In the genomic region with DNA sequence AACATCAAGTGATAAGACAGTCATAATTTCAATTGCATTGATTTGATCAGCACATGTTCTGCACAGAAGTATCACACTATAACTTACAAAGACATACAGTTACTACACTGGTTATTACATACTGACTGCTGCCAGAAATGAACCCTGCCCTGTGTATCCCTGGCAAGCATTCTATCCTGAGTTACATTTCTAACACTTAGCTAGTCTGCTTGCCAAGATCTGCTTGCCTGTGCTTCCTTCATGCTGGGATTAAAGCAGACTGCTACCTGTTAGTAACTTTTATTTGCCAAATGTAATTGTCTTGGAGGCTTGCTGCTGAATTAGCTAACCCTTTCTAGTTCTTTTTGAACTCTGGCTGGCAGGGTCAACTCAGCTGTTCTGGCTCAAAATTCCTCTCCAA, we compare ENCODE assay signal across 18 mouse cellular contexts. TPM values are rescaled to one million over a fixed set of nuclear protein-coding genes. Genes with fewer than 3 reads are reported as not detected.
"Had no signal": no experiment of that assay in that cellular context is flagged by ENCODE, and none has a peak within 500 bp of the region (broad histone marks: within the 10 kb centered on the region; RNA-seq: fewer than 3 reads in every experiment).

No protein-coding gene starts in this region.

- H3K4me3 ChIP-seq: intestine, embryonic 15.5 days; left cerebral cortex, adult 2 months; limb, embryonic 12.5 days; limb, embryonic 15.5 days; liver, embryonic 12.5 days; liver, embryonic 15.5 days had no signal

- H3K4me2 ChIP-seq: intestine, embryonic 15.5 days; limb, embryonic 12.5 days; limb, embryonic 15.5 days; liver, embryonic 12.5 days; liver, embryonic 15.5 days; midbrain, embryonic 11.5 days had no signal

- H3K4me1 ChIP-seq: intestine, embryonic 15.5 days; limb, embryonic 12.5 days; limb, embryonic 15.5 days; liver, embryonic 12.5 days; liver, embryonic 15.5 days had no signal

- ATAC-seq: intestine, embryonic 15.5 days; liver, embryonic 12.5 days had no signal

- H3K27ac ChIP-seq: intestine, embryonic 15.5 days; kidney, postnatal 0 days; left cerebral cortex, adult 2 months; limb, embryonic 12.5 days; limb, embryonic 15.5 days; liver, embryonic 12.5 days; liver, embryonic 15.5 days had no signal

- H3K27me3 ChIP-seq: intestine, embryonic 15.5 days; limb, embryonic 12.5 days; limb, embryonic 15.5 days; liver, embryonic 12.5 days; liver, embryonic 15.5 days had no signal

- H3K9ac ChIP-seq: intestine, embryonic 15.5 days; limb, embryonic 12.5 days; limb, embryonic 15.5 days; liver, embryonic 12.5 days; liver, embryonic 15.5 days had no signal

- H3K9me3 ChIP-seq: intestine, embryonic 15.5 days; limb, embryonic 12.5 days; limb, embryonic 15.5 days; liver, embryonic 12.5 days; liver, embryonic 15.5 days had no signal

- DNase-seq: layer of hippocampus, postnatal 36 days; left cerebral cortex, postnatal 4 days; lung, adult 2 months; lung, postnatal 14 days; lung, postnatal 4 days; midbrain, embryonic 14.5 days; thymus, adult 2 months; thymus, postnatal 14 days; thymus, postnatal 4 days had no signal

RNA-seq across cellular contexts. Expression of a gene that starts 45.0 kb away (rescaled TPM):
- polyA plus RNA-seq: limb, embryonic 15.5 days; liver, embryonic 15.5 days; spleen, adult 2 months had no signal
